Mouse (Mus musculus): ENCODE results near the gene Plg. TPM values are rescaled to one million over a fixed set of nuclear protein-coding genes. Genes with fewer than 3 reads are reported as not detected.

Gene Plg
- polyA plus RNA-seq, 1 experiment from 2014 or later: 1.0 TPM

GRCm38 (mm10) chr17:12468745-12469144 is 90.3 kb downstream of the Plg start:
- Histone ChIP-seq H3K4me2 (replicated peaks; ENCODE audit: low read depth, low read length) (no peak overlapping the region), H3K27me3 (ENCODE audit: insufficient read depth, low read length) (no peaks in the 10 kb centered on the region), H3K4me3 (ENCODE audit: low read length) (no peak overlapping the region), H3K27ac (ENCODE audit: low read length) (no peak overlapping the region), H3K4me1 (ENCODE audit: insufficient read depth, low read length) (no peaks in the 10 kb centered on the region), H3K36me3 (ENCODE audit: insufficient read depth, low read length) (no peaks in the 10 kb centered on the region), H3K9ac (replicated peaks; ENCODE audit: low read length) (no peak overlapping the region), H3K9me3 (ENCODE audit: low read length) (no peaks in the 10 kb centered on the region)
- no peak for ATAC-seq (ENCODE audit: low FRiP score, low TSS enrichment)
- 76% methylated on average over 5 of the region's 5 CpGs for WGBS

Other genes with a start within 250 kb of the Plg start
- gene Map3k4, start 59.8 kb upstream of the Plg start, polyA plus RNA-seq (2015; fragmentation: Nextera tagmentation; extraction: Ambion mirVana): 36.0 and 38.8 TPM in 2 replicates
- 1.0 and 1.2 TPM in 2 replicates for gene Slc22a3, start 129.1 kb downstream of the Plg start, polyA plus RNA-seq (2015; fragmentation: Nextera tagmentation; extraction: Ambion mirVana)
- gene Slc22a2, start 205.5 kb downstream of the Plg start, polyA plus RNA-seq (2015; fragmentation: Nextera tagmentation; extraction: Ambion mirVana): 21.4 and 25.4 TPM in 2 replicates